Mouse (Mus musculus) hindbrain, embryonic 11.5 days (tissue): Measurements from ENCODE around the gene Tmem81. TPM values are rescaled to one million over a fixed set of nuclear protein-coding genes. Genes with fewer than 3 reads are reported as not detected.

Experiments used
- ATAC-seq: fragments of 200-750 bp; cut with Nextera tagmentation; 2 replicates; pipeline ENCODE4 v1.8.0; 2017; ENCODE audit warnings: mild to moderate bottlenecking, moderate TSS enrichment, moderate library complexity; ENCODE audit not compliant: low FRiP score
- DNase-seq: peaks from one replicate; pipeline ENCODE4 v3.0.0-alpha.2; 2015; ENCODE audit warnings: low spot score
- H3K27ac ChIP-seq: fragments of 300-500 bp; sonication (generic); 2 replicates; pipeline ENCODE4 v1.5.1; 2014; ENCODE audit warnings: mild to moderate bottlenecking, low read depth, low read length
- H3K27me3 ChIP-seq: fragments of 300-500 bp; sonication (generic); 2 replicates; pipeline ENCODE4 v1.6.1; 2014; ENCODE audit warnings: mild to moderate bottlenecking, low read length, moderate library complexity, mixed read lengths; ENCODE audit not compliant: control insufficient read depth, insufficient read depth
- H3K36me3 ChIP-seq: fragments of 300-500 bp; sonication (generic); 2 replicates; pipeline ENCODE4 v1.6.1; 2014; ENCODE audit warnings: mild to moderate bottlenecking, low read length, moderate library complexity, mixed read lengths; ENCODE audit not compliant: control insufficient read depth, insufficient read depth
- H3K4me1 ChIP-seq: fragments of 300-500 bp; sonication (generic); replicated peaks from 2 replicates; pipeline ENCODE4 v1.6.1; 2014; ENCODE audit warnings: low read length, mixed read lengths; ENCODE audit not compliant: control insufficient read depth, insufficient read depth
- H3K4me2 ChIP-seq: fragments of 300-500 bp; sonication (generic); replicated peaks from 2 replicates; pipeline ENCODE4 v1.6.1; 2014; ENCODE audit warnings: mild to moderate bottlenecking, low read depth, low read length
- H3K4me3 ChIP-seq: fragments of 300-500 bp; sonication (generic); 2 replicates; pipeline ENCODE4 v1.5.1; 2014; ENCODE audit warnings: low read depth, low read length
- H3K9ac ChIP-seq: fragments of 300-500 bp; sonication (generic); 2 replicates; pipeline ENCODE4 v1.6.1; 2014; ENCODE audit warnings: low read depth, low read length
- H3K9me3 ChIP-seq: fragments of 300-500 bp; sonication (generic); 2 replicates; pipeline ENCODE4 v1.6.1; 2016; ENCODE audit warnings: low read length; ENCODE audit not compliant: control insufficient read depth
- WGBS: fragments of 180-500 bp; shearing (Covaris S2); extraction: QIAGEN DNeasy Blood & Tissue Kit; methylation state at CpG from one replicate; pipeline ENCODE4 v1.1.7; 2014; 5-methylcytosine and 5-hydroxymethylcytosine counted together
- polyA plus RNA-seq: library from polyadenylated mRNA; unstranded; fragments of >200 nt; fragmentation: Nextera tagmentation; extraction: Ambion mirVana; gene quantifications from 2 replicates; pipeline ENCODE4 v1.2.1, GENCODE M21; 2014

The Tmem81 gene
- polyA plus RNA-seq, 1 experiment from 2014 or later = 1.3 TPM

GRCm38 (mm10) chr1:132476575-132476927, 29.5 kb upstream of the Tmem81 start:
- H3K27ac ChIP-seq = no peak overlapping the region; the same call in 1 of the 2 replicates
- no peaks in the 10 kb centered on the region for H3K36me3 ChIP-seq
- ATAC-seq (peak; percentile 62), DNase-seq (no peak)
- H3K9ac ChIP-seq = peak overlapping the region; percentile 70
- peak overlapping the region; percentile 56 for H3K4me2 ChIP-seq
- WGBS = 6% methylated on average over 9 of the region's 9 CpGs
- no peaks in the 10 kb centered on the region for H3K27me3 ChIP-seq
- no peaks in the 10 kb centered on the region for H3K4me1 ChIP-seq
- H3K4me3 ChIP-seq = peak overlapping the region; percentile 78
- no peaks in the 10 kb centered on the region for H3K9me3 ChIP-seq

DNA sequence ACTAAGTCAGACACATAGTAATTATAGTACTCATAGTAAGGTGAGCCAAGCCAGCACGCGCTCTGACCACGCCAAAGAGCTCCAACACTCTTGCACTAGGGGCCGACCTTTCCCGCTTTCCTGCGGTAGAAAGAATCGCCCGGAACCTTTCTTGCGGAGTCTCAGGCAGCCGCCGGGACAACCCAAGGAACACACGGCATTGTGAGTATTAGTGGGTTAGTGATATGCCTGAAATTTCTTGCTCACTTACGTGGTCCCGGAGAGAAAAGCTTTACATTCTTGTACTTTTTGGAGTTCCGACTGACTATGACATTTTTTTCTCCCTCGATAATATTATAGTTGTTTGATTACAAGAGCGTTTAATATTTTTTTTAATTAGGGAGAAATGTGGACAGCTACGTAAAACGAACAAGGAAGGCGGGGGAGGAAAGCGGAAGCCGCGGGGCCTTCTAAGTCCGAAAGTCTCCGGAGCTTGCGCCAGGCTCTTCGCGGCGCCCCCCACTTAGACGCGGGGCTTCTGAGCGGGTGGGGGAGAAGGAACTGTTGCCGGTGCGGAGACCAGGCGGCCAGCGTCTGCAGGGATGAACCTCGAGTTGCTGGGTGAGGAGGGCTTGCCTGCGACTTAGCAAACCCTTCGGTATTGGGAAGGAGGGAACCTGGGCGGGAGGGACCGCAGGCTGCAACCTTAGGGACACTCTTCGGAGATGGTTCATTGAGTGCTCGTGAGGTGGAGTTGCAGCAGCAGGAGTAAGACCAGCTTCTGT, 28.9 kb upstream of the Tmem81 start, which contains the start of gene Rbbp5:
TSS of gene Rbbp5 (plus strand) at position 438 of the 764 bp plus-strand sequence.
- H3K4me2 ChIP-seq = peak within 1 kb of the TSS; percentile 65
- H3K27me3 ChIP-seq = no peaks in the 10 kb centered on the region
- no peaks in the 10 kb centered on the region for H3K9me3 ChIP-seq
- under 1% methylated on average over 43 of the region's 43 CpGs for WGBS
- ATAC-seq = peak; percentile 93
- peak within 1 kb of the TSS; percentile 70 for H3K9ac ChIP-seq
- no peak within 1 kb of the TSS; the same call in 1 of the 2 replicates for H3K27ac ChIP-seq
- no peaks in the 10 kb centered on the region for H3K36me3 ChIP-seq
- peak; percentile 92 for DNase-seq
- peak within 1 kb of the TSS; percentile 78 for H3K4me3 ChIP-seq
- no peaks in the 10 kb centered on the region for H3K4me1 ChIP-seq

- Histone ChIP-seq H3K4me2 (no peak overlapping the region), H3K4me3 (no peak overlapping the region), H3K9me3 (no peaks in the 10 kb centered on the region), H3K27ac (no peak overlapping the region), H3K9ac (no peak overlapping the region), H3K27me3 (no peaks in the 10 kb centered on the region), H3K36me3 (no peaks in the 10 kb centered on the region), H3K4me1 (no peaks in the 10 kb centered on the region)
- 92% methylated on average over 1 of the region's 1 CpGs for WGBS
- DNase-seq (no peak), ATAC-seq (no peak)
Measured at GRCm38 (mm10) chr1:132479438-132479837, 26.6 kb upstream of the Tmem81 start.

DNA sequence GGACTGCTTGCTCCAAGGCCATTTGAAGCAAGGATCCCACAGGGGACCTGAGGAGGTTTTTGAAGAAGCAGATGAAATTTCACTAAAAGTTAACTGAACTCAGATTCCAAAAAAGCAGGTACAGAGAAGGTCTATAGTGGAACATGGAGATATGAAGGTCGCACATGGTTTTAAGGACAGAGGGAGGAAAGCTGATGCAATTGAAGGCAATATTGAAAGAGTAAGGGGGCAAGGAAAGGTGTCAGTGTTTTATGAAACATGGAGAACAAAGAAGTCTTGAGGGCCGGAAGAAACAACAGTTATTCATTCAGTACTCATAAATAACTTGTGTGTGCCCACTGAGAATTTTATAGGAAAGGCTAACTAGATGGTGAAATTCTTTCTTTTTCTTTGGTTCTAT, 24.4 kb upstream of the Tmem81 start:
- H3K27me3 ChIP-seq = no peaks in the 10 kb centered on the region
- H3K4me2 ChIP-seq = no peak overlapping the region
- no peak overlapping the region for H3K9ac ChIP-seq
- no peaks in the 10 kb centered on the region for H3K36me3 ChIP-seq
- no peak overlapping the region for H3K27ac ChIP-seq
- no peaks in the 10 kb centered on the region for H3K9me3 ChIP-seq
- WGBS = 93% methylated on average over 2 of the region's 2 CpGs
- DNase-seq (no peak), ATAC-seq (no peak)
- no peaks in the 10 kb centered on the region for H3K4me1 ChIP-seq
- no peak overlapping the region for H3K4me3 ChIP-seq

GRCm38 (mm10) chr1:132483234-132483633, 22.8 kb upstream of the Tmem81 start:
- Histone ChIP-seq H3K27ac (no peak overlapping the region), H3K4me3 (no peak overlapping the region), H3K4me1 (no peaks in the 10 kb centered on the region), H3K36me3 (no peaks in the 10 kb centered on the region), H3K9ac (no peak overlapping the region), H3K4me2 (no peak overlapping the region), H3K9me3 (no peaks in the 10 kb centered on the region), H3K27me3 (no peaks in the 10 kb centered on the region)
- 86% methylated on average over 3 of the region's 3 CpGs for WGBS
- DNase-seq = no peak
- no peak for ATAC-seq

GRCm38 (mm10) chr1:132483759-132484158, 22.3 kb upstream of the Tmem81 start:
- Histone ChIP-seq H3K27me3 (no peaks in the 10 kb centered on the region), H3K4me1 (no peaks in the 10 kb centered on the region), H3K9ac (no peak overlapping the region), H3K27ac (no peak overlapping the region), H3K36me3 (no peaks in the 10 kb centered on the region), H3K4me3 (no peak overlapping the region), H3K9me3 (no peaks in the 10 kb centered on the region), H3K4me2 (no peak overlapping the region)
- 92% methylated on average over 6 of the region's 6 CpGs for WGBS
- DNase-seq (no peak), ATAC-seq (no peak)

- Histone ChIP-seq H3K27me3 (no peaks in the 10 kb centered on the region), H3K9ac (no peak overlapping the region), H3K9me3 (no peaks in the 10 kb centered on the region), H3K4me3 (no peak overlapping the region), H3K4me1 (no peaks in the 10 kb centered on the region), H3K4me2 (no peak overlapping the region), H3K36me3 (0 out of 2 replicates have a peak, but pooled peaks cover 7% of the 10 kb centered on the region), H3K27ac (no peak overlapping the region)
- ATAC-seq (no peak), DNase-seq (no peak)
- 90% methylated on average over 2 of the region's 2 CpGs for WGBS
Measured at GRCm38 (mm10) chr1:132500535-132500934, 5.5 kb upstream of the Tmem81 start.

DNA sequence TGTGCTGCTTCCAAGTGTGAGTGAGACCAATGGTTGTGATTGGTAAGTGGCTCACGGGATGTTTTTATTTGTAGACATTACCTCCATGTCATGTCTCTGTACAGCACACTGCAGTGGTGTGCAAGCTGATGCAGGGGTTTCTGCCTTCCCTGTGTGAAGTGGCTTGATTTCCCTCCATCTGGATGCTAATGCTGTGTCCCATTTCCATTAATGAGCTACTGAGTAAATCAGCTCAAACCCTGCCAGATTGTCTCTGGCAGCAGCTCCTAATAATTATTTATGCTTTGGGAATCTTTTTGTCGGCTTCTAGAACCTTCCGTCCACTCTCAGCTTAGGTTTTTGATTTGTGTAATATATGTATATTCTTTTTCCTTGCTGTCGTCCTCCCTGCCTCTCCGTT, 875 bp upstream of the Tmem81 start:
- H3K9me3 ChIP-seq = no peaks in the 10 kb centered on the region
- no peak overlapping the region for H3K9ac ChIP-seq
- 0 out of 2 replicates have a peak, but pooled peaks cover 3% of the 10 kb centered on the region for H3K36me3 ChIP-seq
- H3K4me2 ChIP-seq = no peak overlapping the region
- H3K4me1 ChIP-seq = no peaks in the 10 kb centered on the region
- no peaks in the 10 kb centered on the region for H3K27me3 ChIP-seq
- H3K4me3 ChIP-seq = no peak overlapping the region
- no peak for DNase-seq
- H3K27ac ChIP-seq = no peak overlapping the region
- ATAC-seq = no peak
- 93% methylated on average over 5 of the region's 5 CpGs for WGBS

- ATAC-seq = no peak
- no peak for DNase-seq
- Histone ChIP-seq H3K27me3 (no peaks in the 10 kb centered on the region), H3K4me2 (no peak overlapping the region), H3K27ac (no peak overlapping the region), H3K4me3 (no peak overlapping the region), H3K36me3 (0 out of 2 replicates have a peak, but pooled peaks cover 2% of the 10 kb centered on the region), H3K9ac (no peak overlapping the region), H3K4me1 (no peaks in the 10 kb centered on the region), H3K9me3 (no peaks in the 10 kb centered on the region)
- WGBS = 96% methylated on average over 7 of the region's 7 CpGs
Measured at GRCm38 (mm10) chr1:132506656-132507055, 626 bp downstream of the Tmem81 start.
